Mouse (Mus musculus) cerebellum, adult 9-11 months (tissue): ENCODE results near the gene Wsb1.
"Not testable (repeated sequence)": the region's sequence is repeated elsewhere in the genome, so short reads cannot be mapped to it uniquely, and the experiment has no call there.

Source experiments
- DNase-seq: peaks from one replicate; pipeline ENCODE4 v3.0.0; 2022

The Wsb1 gene

DNA sequence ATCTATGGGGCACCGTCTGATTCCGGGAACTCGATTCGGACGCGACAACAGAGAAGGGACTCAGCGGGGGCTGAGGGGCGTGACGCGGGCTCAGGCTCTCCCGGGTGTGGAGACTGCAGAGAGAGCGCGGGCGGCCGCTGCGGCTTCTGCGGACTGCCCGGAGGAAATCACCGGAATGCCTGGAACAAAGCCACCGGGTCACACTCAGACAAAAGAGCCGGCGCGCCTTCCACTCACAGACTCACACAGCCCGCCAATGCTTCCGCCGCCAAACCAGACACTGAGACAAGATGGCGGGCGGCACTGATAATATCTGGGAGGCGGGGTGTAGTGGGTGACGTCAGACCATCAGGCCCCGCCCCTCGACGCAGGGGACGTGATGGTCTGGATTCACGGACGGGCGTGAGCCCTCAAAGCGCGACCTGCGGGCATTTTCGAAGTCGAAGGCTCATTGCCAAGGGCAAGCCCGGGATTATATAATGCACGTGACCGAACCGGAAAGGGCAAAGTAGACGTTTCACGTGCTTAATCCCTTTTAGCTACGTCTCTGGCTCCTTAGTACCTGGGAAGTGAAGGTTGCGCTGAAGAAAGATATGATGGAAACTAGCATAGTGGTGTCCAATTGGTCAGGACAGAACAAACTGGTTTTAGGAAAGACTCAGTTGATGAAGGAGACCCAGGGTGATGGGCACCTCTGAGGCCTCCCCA lies at the start of gene Wsb1:
Gene Wsb1, minus strand, starts transcription at position 281 of the 708 bp plus-strand sequence.
- DNase-seq: peak; percentile 94

- not testable (repeated sequence) for DNase-seq
These were observed 49.8 kb upstream of the Wsb1 start for GRCm38 (mm10) chr11:79304245-79304644.

DNA sequence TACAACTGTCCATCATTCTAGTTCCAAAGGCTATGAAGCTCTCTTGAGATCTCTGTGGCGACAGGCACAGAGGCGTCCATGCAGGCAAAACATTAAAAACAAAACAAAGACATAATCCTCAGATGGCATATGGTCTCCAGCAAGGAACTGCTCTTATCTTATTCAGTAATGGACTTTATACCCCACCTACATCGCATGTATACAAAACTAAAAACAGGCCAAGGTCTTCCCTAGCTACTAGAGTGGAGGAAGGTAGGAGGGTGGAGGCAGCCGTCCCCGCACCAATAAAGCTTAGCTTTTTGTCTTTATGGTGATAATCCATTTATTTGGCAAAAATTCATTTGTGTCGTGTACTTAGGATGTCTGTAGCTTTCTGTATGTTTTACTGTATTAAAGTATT lies 48.6 kb upstream of the Wsb1 start:
- DNase-seq: no peak

DNA sequence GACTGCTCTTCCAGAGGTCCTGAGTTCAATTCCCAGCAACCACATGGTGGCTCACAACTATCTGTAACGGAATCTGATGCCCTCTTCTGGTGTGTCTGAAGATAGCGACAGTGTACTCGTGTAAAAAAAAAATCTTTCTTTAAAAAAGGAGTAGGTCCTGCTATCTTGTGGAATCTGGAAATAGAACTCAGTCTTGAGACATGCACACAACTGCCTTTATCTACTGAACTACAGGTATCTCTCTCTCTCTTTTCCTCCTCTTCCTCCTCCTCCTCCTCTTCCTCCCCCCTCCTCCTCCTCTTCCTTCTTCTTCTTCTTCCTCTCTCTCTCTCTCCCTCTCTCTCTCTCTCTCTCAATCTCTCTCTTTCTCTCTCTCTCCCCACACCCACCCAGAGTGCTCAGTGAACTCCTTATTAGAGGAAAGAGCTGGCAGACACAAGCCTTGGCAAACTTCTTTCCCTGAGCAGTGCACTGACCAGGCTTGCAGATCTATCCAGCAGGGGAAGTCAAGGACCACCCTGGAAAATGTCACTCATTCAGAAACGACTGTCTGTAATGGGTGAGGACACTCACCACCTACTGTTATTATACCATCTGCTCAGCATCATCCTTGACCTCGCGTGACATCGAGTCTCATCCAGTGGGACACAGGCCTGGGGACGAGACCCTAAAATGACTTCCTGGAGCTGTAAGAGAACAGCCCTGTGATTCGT lies 45.4 kb upstream of the Wsb1 start:
- no peak for DNase-seq

DNA sequence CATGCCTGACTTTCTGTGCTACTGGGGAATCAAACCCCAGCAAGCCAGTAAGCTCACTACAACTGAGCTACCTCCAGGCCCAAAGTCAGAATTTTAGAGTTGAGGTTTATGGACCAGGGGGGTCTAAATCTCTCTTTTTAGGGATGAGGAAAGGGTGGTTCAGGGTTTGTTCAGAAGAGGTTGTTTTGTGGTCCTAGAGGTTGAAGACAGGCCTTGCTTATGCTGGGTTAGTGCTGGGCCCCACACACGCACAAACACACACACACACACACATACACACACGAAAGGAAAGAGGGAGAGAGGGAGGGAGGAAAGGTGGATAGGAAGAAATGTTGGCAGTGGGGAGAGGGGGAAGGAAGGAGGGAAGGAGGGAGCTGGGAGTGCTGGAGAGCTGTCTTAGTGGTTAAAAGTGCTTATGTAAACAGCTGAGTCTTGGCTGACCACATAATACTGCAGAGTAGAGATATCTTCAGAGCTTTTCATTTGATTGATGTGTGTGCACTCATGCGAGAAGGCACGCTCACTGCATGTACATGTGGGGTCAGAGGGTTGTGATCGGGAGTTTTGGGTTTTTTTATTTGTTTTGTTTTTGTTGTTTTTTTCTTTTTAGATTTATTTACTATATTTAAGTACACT lies 42.5 kb upstream of the Wsb1 start, which contains the start of gene Gm9964:
Gene Gm9964, minus strand, starts transcription at position 51 of the 636 bp plus-strand sequence.
- no peak for DNase-seq

DNA sequence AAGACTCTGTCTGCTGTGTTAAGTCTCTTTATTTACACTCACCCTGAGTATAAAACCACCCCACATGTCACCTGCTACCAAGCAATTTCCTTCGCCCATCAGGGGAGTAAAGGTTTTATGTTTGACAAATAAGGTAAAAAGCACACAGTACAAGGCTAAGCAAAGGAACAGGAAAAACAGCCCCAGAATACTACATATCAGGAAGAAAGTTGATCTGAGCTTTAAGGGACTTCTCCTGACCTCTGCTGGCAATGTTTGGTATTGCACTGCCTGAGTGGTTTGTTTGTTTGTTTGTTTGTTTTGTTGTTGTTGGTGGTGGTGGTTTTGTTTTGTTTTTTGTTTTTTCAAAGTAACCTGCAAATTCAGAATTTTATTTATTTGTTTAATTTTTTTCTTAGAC lies 41.7 kb upstream of the Wsb1 start:
- peak; percentile 21 for DNase-seq

GRCm38 (mm10) chr11:79293971-79294370 lies 39.5 kb upstream of the Wsb1 start:
- DNase-seq: no peak

DNA sequence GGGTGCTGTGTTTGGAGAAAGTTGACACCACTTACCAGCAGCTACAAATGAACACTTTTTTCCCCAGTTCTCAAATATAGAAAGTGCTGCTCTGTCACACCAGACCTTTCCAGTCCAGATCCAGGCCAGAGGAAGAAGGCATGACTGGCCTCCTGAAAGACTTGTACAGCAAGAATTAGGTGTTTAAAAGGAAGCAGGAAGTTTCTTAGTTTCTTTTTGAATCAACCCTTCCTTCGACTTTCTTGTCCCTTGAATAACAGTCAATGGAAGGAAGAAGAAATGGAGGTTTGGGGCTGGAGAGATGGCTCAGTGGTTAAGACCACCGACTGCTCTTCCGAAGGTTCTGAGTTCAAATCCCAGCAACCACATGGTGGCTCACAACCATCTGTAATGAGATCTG lies 38.6 kb upstream of the Wsb1 start:
- no peak for DNase-seq

DNA sequence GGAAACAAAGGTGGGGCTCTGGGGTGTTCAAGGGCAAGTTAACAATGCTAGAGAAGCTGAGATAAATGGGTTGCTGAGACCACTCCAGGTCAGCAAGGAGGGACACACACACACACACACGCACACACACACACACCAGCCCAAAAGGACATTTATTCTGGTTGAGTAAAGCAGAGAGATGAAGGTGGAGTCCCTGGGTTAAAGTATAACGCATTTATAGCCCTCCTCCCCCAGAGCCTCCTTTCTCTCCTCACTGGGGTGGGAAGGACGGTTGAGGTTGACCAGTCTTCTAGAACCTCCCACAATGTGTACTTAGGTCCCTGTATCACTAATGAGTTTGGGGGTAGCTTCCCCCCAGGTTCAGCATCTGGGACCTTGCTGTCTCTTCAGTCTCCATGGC lies 37.7 kb upstream of the Wsb1 start:
- no peak for DNase-seq

GRCm38 (mm10) chr11:79291651-79292050 lies 37.2 kb upstream of the Wsb1 start:
- DNase-seq: no peak

DNA sequence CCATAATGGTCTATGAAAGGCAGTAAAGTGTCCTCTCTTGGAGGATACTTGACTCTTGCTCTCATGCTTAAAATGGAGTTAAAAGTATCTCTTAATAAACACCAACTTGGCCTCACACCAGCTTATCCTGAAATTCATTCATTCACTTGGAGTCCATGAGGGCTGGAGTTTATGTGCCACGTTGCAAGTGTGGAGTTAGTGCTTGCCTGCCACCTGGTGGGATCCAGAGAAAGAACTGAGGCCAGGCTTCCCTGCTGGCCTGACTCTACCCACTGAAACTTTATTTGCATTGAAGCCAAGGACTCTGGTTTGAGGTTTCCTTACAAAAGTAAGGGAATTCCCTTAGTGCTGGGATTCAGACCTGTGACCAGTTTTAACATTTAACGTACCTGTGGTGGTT lies 36.0 kb upstream of the Wsb1 start:
- no peak for DNase-seq

- no peak for DNase-seq
These were observed 34.6 kb upstream of the Wsb1 start for GRCm38 (mm10) chr11:79288913-79289640.

- DNase-seq: no peak
These were observed 33.9 kb upstream of the Wsb1 start for GRCm38 (mm10) chr11:79288278-79288843.

GRCm38 (mm10) chr11:79287447-79287846 lies 33.0 kb upstream of the Wsb1 start:
- DNase-seq: no peak

GRCm38 (mm10) chr11:79286305-79286799 lies 31.9 kb upstream of the Wsb1 start:
- no peak for DNase-seq

GRCm38 (mm10) chr11:79283350-79284030 lies 29.0 kb upstream of the Wsb1 start:
- no peak for DNase-seq

- no peak for DNase-seq
These were observed 26.9 kb upstream of the Wsb1 start for GRCm38 (mm10) chr11:79281396-79281795.

- DNase-seq: no peak
These were observed 25.4 kb upstream of the Wsb1 start for GRCm38 (mm10) chr11:79279732-79280405.

GRCm38 (mm10) chr11:79273757-79274156 lies 19.3 kb upstream of the Wsb1 start:
- DNase-seq: no peak

- no peak for DNase-seq
These were observed 18.6 kb upstream of the Wsb1 start for GRCm38 (mm10) chr11:79273039-79273438.

DNA sequence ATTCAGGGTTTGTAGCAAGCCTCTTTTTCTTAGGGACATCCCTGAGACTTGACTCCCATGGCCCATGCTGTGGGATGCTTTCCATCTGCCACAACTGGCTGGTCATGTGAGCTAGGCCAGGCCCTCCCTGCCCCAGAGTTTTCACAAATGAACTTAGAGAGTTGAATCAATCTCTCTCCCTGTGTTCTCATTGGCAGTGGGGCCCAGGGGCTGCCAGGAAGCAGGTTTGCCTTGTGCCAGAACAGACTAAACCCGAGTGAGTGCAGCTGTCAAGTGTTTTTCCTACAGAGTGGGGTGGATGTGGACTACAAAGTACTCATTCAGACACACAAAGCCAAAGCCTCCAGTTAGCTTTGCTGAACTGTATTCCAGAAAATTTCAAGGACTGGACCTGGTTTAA lies 12.7 kb upstream of the Wsb1 start:
- no peak for DNase-seq

DNA sequence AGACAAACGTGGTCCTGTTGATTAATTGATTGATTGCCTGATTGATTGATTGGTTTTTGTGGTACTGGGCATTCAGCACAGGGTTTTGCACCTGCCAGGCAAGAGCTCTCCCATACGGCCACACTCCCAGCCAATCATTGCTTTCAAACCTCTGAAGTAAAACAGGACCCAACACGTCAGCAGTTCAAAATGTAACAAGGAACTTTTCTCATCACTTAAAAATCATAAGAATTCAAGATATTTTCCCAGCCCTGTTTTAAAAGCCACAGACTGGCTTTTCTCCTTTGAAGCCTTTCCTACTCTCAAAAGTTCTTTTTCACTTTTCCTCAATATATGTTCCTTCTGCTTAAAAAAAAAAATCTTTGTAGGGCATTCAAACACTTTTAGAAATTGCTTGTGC lies 9.9 kb upstream of the Wsb1 start:
- no peak for DNase-seq
